Mouse (Mus musculus) stomach, postnatal 0 days (tissue): ENCODE results near the gene Nsl1.

ENCODE experiments used
- CTCF ChIP-seq: IDR thresholded peaks from 2 replicates; pipeline ENCODE4 v1.5.1; 2016; ENCODE audit warnings: antibody characterized with exemption, low read depth, mild to moderate bottlenecking, moderate library complexity
- EP300 ChIP-seq: optimal IDR thresholded peaks from 2 replicates; pipeline ENCODE3; 2016; ENCODE audit warnings: antibody characterized with exemption

DNA sequence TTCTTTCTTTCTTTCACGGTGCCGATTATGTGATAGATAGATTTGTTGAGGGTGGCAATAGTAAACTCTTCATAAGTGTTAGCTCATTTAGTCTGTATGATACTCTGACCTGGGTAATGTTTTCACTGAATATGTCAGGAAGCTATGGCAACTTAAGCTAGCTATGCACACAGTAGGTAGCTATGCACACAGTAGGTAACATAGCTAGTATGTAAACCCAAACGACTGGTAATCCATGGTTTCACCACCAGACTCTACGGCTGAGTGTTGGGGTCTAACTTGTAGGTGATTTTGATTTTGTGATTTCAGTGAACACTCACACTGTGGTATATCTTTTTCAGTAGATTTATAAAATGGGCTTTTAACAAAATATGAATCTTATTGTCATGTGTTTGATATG lies 24.8 kb upstream of the Nsl1 start:
- TF ChIP-seq CTCF, result no peak
- TF ChIP-seq EP300, result no peak
